Mouse (Mus musculus) forebrain, embryonic 14.5 days (tissue): Measurements from ENCODE around the gene Sipa1l3. TPM values are rescaled to one million over a fixed set of nuclear protein-coding genes. Genes with fewer than 3 reads are reported as not detected.

Experiments
- ATAC-seq: fragments of 200-750 bp; cut with Nextera tagmentation; 2 replicates; pipeline ENCODE4 v1.8.0; 2017; ENCODE audit warnings: mild to moderate bottlenecking, moderate library complexity
- DNase-seq: peaks from one replicate; pipeline ENCODE4 v3.0.0-alpha.2; 2015; ENCODE audit warnings: low spot score
- H3K27ac ChIP-seq: fragments of 300-500 bp; sonication (generic); 2 replicates; pipeline ENCODE4 v1.5.1; 2014; ENCODE audit warnings: low read depth, mild to moderate bottlenecking, control low read depth, low read length, moderate library complexity
- H3K27me3 ChIP-seq: fragments of 300-500 bp; sonication (generic); replicated peaks from 2 replicates; pipeline ENCODE4 v1.6.1; 2014; ENCODE audit warnings: low read length, control low read depth, mixed read lengths; ENCODE audit not compliant: control insufficient read depth, insufficient read depth
- H3K36me3 ChIP-seq: fragments of 300-500 bp; sonication (generic); 2 replicates; pipeline ENCODE4 v1.6.1; 2014; ENCODE audit warnings: low read length, control low read depth; ENCODE audit not compliant: control insufficient read depth, insufficient read depth
- H3K4me1 ChIP-seq: fragments of 300-500 bp; sonication (generic); 2 replicates; pipeline ENCODE4 v1.6.1; 2014; ENCODE audit warnings: antibody characterized with exemption, low read length, control low read depth; ENCODE audit not compliant: control insufficient read depth, insufficient read depth
- H3K4me2 ChIP-seq: fragments of 300-500 bp; sonication (generic); 2 replicates; pipeline ENCODE4 v1.6.1; 2014; ENCODE audit warnings: mild to moderate bottlenecking, control low read depth, low read length
- H3K4me3 ChIP-seq: fragments of 300-500 bp; sonication (generic); 2 replicates; pipeline ENCODE4 v1.5.1; 2014; ENCODE audit warnings: low read depth, low read length, control low read depth
- H3K9ac ChIP-seq: fragments of 300-500 bp; sonication (generic); 2 replicates; pipeline ENCODE4 v1.6.1; 2014; ENCODE audit warnings: mild to moderate bottlenecking, low read length, control low read depth, moderate library complexity
- H3K9me3 ChIP-seq: fragments of 300-500 bp; sonication (generic); replicated peaks from 2 replicates; pipeline ENCODE4 v1.6.1; 2016; ENCODE audit warnings: low read length, control low read depth, mixed read lengths; ENCODE audit not compliant: control insufficient read depth
- WGBS: fragments of 180-500 bp; shearing (Covaris S2); extraction: QIAGEN DNeasy Blood & Tissue Kit; methylation state at CpG from one replicate; pipeline ENCODE4 v1.1.7; 2014; 5-methylcytosine and 5-hydroxymethylcytosine counted together
- polyA plus RNA-seq: library from polyadenylated mRNA; unstranded; fragments of >200 nt; fragmentation: Nextera tagmentation; extraction: Ambion mirVana; gene quantifications from 2 replicates; pipeline ENCODE4 v1.2.1, GENCODE M21; 2014

Sipa1l3 gene
- polyA plus RNA-seq, 1 experiment from 2014 or later, result 6.2 TPM

DNA sequence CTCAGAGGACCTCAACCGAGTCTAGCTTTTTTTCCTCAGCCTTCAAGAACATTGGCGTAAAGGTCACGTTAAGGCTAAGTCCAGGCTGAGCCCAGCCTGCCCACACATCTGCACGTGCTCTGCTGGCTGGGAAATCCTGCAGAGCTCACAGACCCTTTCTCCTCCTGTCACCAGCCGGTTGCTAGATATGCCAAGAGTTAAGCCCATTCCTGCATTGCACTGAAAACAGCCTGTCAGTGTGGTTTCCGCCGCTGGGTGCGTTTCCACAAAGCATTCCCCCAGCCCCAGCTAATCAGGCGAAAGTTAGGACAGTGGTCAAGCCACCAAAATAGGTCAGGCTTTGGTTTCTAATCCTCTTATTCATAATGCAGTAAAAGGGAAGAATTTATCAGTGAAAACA lies 77.3 kb downstream of the Sipa1l3 start:
- no peak overlapping the region for H3K27ac ChIP-seq
- no peaks in the 10 kb centered on the region for H3K4me1 ChIP-seq
- H3K36me3 ChIP-seq, result no peaks in the 10 kb centered on the region
- no peak overlapping the region for H3K4me3 ChIP-seq
- no peaks in the 10 kb centered on the region for H3K9me3 ChIP-seq
- H3K9ac ChIP-seq, result no peak overlapping the region
- no peak overlapping the region for H3K4me2 ChIP-seq
- H3K27me3 ChIP-seq, result no peaks in the 10 kb centered on the region
- 26% methylated on average over 9 of the region's 9 CpGs for WGBS
- no peak for DNase-seq
- no peak for ATAC-seq

DNA sequence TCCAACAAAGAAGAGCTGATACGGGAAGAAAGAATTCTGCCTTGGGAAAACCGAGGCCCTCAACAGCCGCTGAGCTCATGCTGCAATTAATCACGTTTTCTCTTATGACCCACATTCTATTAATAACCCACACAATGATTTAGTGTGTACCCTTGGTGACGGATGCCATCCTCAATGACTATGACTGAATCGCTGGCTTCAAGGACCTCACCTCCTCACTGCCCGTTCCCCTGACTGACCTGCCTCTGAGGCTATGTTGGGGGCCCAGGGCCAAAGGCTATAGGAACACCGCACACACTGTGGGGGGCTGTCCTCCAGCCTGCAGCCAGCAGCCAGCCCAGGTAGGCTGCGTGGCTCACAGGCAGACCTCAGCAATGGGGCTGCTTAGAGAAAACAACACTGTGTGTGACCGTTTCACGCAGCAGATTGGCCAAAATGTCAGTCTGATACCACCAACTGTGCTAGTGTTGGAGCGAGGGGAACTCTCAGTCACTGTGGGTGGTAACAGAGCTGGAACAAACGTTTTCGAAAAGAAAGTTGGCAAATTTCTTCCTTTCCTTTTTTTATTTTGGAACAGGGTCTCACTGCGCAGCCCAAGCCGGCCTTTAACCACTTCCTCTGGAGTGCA lies 79.7 kb downstream of the Sipa1l3 start:
- WGBS, result 74% methylated on average over 16 of the region's 16 CpGs
- H3K9ac ChIP-seq, result no peak overlapping the region
- no peak for ATAC-seq

DNA sequence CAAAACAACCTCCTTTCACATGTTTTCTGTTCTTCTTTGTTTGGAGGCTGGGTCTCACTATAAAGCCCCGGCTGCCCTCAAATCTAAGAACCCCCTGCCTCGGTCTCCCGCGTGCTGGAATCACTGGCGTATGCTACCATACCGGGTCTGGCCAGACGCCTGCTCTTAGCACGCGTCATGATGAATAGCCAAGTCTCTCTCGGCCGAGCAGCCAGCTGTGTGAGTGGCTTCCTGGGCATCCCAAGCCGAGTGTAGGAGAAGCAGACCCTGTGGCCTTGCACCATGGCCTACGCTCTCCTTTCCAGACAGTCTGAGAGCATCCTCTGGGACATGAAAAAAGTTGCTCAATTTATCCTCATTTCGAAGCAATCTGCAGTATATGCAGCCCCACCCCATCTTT lies 80.2 kb downstream of the Sipa1l3 start:
- Histone ChIP-seq H3K27ac (no peak overlapping the region), H3K27me3 (no peaks in the 10 kb centered on the region), H3K4me2 (no peak overlapping the region), H3K9me3 (no peaks in the 10 kb centered on the region), H3K4me1 (peaks cover under 1% of the 10 kb centered on the region; the same call in 1 of the 2 replicates), H3K36me3 (no peaks in the 10 kb centered on the region), H3K4me3 (no peak overlapping the region), H3K9ac (no peak overlapping the region)
- no peak for DNase-seq
- WGBS, result 90% methylated on average over 14 of the region's 14 CpGs
- no peak for ATAC-seq

More for the DNA sequence above, 79.7 kb downstream of the Sipa1l3 start:
- Histone ChIP-seq H3K27me3 (no peaks in the 10 kb centered on the region), H3K27ac (no peak overlapping the region), H3K4me3 (no peak overlapping the region), H3K9me3 (no peaks in the 10 kb centered on the region), H3K4me1 (no peaks in the 10 kb centered on the region), H3K4me2 (no peak overlapping the region), H3K36me3 (no peaks in the 10 kb centered on the region)
- no peak for DNase-seq

DNA sequence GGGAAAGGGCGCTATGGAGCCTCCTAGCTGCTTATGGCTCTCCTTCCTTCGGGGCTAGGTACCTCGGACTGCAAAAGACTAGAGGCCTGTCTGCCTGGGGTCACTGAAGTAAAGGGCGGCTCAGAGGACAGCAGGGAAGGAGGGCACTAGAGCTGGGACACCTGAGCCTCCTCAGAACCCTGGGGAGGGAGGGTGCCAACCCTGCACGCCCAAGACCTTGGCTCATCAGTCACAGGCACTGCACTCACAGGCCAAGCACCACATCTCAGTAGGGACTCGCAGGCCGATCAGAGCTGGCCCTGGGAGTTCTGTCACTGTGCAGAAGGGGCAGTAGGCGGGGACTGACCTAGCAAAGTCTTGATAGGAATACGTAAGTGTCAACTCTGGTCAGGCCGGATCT lies 81.4 kb downstream of the Sipa1l3 start:
- 76% methylated on average over 10 of the region's 10 CpGs for WGBS
- Histone ChIP-seq H3K36me3 (no peaks in the 10 kb centered on the region), H3K4me3 (no peak overlapping the region), H3K9me3 (no peaks in the 10 kb centered on the region), H3K4me1 (peaks cover 10% of the 10 kb centered on the region), H3K27me3 (no peaks in the 10 kb centered on the region), H3K9ac (no peak overlapping the region), H3K4me2 (no peak overlapping the region), H3K27ac (no peak overlapping the region)
- ATAC-seq (no peak), DNase-seq (no peak)

DNA sequence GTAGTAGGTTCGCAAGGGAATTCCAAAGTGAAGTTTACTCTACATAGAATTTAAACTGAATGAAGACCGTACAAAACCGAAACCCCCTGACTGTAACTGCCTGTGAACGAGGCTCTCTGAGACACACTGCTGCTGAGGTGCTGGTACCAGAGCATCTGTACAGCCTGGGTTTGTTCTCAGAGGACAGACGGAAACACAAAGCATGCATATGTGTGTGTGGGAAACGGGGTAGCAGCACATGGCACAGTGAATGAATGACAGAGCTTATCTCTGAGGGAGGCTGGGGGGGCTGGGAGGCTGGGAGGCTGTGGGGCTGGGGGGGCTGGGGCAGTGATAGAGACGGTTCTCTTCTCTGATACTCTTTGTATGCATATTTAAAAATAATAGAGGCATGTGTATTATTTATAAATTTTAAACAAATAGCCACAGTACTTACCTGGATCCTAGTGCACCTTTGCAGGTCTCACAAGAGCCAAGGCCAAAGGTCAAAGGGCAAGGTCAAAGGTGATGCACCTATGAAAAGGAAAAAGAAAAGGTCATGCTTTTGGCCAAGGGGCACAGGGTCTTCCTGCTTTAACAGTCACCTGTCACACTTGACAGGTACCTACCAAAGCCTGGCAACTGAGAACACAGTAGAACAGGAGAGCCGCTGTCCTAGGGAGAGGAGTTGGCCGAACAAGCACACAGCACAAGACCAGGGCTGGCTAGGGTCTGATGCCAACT lies 84.0 kb downstream of the Sipa1l3 start:
- 78% methylated on average over 9 of the region's 9 CpGs for WGBS
- Histone ChIP-seq H3K4me3 (no peak overlapping the region), H3K36me3 (no peaks in the 10 kb centered on the region), H3K4me1 (peaks cover 19% of the 10 kb centered on the region), H3K4me2 (no peak overlapping the region), H3K9me3 (no peaks in the 10 kb centered on the region), H3K27me3 (no peaks in the 10 kb centered on the region), H3K9ac (no peak overlapping the region), H3K27ac (no peak overlapping the region)
- no peak for DNase-seq
- ATAC-seq, result no peak

DNA sequence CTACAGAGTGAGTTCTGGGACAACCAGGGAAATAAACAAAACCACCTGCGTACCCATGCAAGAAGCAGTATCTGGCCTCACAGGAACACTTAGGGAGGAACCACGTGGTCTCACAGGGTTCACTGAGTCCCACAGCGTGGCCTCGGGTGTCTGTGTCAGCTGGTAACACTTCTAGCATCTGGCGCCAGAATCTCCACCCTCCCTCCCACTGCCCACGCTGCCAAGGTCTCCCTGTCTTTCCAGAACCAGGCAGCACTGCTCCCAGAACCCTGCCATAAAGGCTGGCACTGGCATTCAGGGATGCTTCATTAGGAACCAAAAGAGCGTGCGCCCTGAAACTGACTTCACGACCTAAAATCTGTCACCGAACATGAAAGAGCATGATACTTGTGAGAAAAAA lies 84.7 kb downstream of the Sipa1l3 start:
- Histone ChIP-seq H3K4me3 (no peak overlapping the region), H3K27ac (no peak overlapping the region), H3K9me3 (no peaks in the 10 kb centered on the region), H3K36me3 (no peaks in the 10 kb centered on the region), H3K4me2 (no peak overlapping the region), H3K9ac (no peak overlapping the region), H3K27me3 (no peaks in the 10 kb centered on the region), H3K4me1 (peaks cover 19% of the 10 kb centered on the region)
- DNase-seq (no peak), ATAC-seq (no peak)
- WGBS, result 74% methylated on average over 10 of the region's 10 CpGs

DNA sequence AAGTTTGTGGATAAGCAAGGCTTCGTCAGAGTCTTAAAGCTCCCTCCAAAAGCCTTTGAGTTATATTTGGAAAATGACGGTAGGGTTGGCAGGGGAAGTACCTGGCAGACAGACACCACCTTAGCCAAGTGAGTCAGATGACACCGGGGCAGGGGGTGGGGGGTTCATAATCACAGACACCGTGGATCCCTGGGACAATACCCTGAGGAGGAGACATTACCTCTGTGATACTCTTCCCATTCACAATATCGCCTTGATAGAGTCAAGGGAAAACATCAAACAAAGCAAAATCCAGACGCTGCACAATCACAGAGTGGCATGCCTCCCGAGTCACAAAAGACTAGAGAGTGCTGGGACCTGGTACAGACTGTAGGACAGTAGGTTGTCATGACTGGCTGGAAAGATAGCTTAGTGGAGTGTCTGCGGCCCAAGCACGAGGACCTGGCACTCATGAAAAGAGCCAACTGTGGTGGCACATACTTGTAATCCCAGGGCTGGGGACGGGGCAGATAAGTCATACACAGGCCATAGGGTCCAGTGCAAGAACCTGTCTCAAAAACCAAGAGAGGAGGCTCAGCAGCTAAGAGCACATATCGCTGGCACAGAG lies 85.4 kb downstream of the Sipa1l3 start:
- Histone ChIP-seq H3K27me3 (no peaks in the 10 kb centered on the region), H3K9me3 (no peaks in the 10 kb centered on the region), H3K36me3 (no peaks in the 10 kb centered on the region), H3K27ac (no peak overlapping the region; the same call in 1 of the 2 replicates), H3K4me2 (no peak overlapping the region), H3K9ac (no peak overlapping the region), H3K4me3 (no peak overlapping the region), H3K4me1 (peaks cover 19% of the 10 kb centered on the region)
- ATAC-seq (0 out of 2 replicates have a peak, but pooled peaks have one; percentile 5), DNase-seq (no peak)
- WGBS, result 53% methylated on average over 11 of the region's 11 CpGs

DNA sequence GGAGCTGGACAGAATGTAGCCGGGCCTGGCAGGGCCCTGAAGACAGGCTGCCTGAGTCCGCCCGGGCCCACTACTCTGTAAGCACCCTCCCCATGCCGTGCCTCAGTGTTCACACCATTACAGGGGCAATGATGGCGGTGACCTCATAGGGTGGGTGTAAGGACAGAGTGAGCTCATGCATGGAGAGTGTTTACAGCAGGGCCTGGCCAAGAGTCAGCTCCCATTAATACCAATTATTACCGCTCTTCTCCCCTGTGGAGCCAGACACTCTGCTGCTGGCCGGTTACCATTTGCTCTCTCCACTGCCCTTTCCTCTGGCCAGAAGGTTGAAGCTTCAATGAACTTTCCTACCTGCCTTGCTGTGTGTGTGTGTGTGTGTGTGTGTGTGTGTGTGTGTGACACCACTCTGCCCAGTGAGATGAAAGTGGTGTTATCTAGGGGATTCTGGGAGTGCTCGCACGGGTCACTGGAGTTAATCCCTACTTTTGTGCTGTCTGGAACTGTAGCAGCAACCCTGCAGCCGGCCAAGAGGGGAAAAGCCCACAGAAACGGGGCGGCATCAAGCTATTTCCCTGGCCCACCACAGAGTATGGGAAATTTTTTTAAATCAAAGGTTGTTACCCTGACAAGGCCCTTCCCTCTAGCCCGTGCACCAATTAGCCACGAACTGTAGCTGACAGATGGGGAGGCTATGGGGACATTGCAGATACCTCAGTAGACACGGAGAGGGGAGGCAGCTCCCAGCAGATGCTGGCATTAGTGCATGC lies 86.1 kb downstream of the Sipa1l3 start:
- no peak overlapping the region for H3K4me3 ChIP-seq
- no peaks in the 10 kb centered on the region for H3K27me3 ChIP-seq
- no peaks in the 10 kb centered on the region for H3K9me3 ChIP-seq
- WGBS, result 20% methylated on average over 15 of the region's 15 CpGs
- no peak overlapping the region; the same call in 1 of the 2 replicates for H3K27ac ChIP-seq
- H3K36me3 ChIP-seq, result no peaks in the 10 kb centered on the region
- peak; percentile 46 for DNase-seq
- no peak overlapping the region for H3K4me2 ChIP-seq
- H3K4me1 ChIP-seq, result peaks cover 19% of the 10 kb centered on the region
- ATAC-seq, result peak; percentile 63
- no peak overlapping the region for H3K9ac ChIP-seq
